Mouse (Mus musculus) MEL (cell line): ENCODE data around the gene Dnah17. TPM values are rescaled to one million over a fixed set of nuclear protein-coding genes. Genes with fewer than 3 reads are reported as not detected.

Experiments used
- DNase-seq: peaks from one replicate; pipeline ENCODE4 v3.0.0; 2011; ENCODE audit warnings: low read depth, low spot score
- H3K27ac ChIP-seq: 2 replicates; pipeline ENCODE4 v1.5.1; 2012; ENCODE audit warnings: low read depth, mild to moderate bottlenecking, control low read depth, low read length, moderate library complexity; ENCODE audit not compliant: control insufficient read depth
- H3K27me3 ChIP-seq, 2 experiments: fragments of 150-350 bp in 1 of 2; sonication (generic) in 1 of 2; 2 replicates each; pipeline ENCODE4 v1.6.1; 2012; ENCODE audit warnings: low read length in 2 of 2, mild to moderate bottlenecking in 2 of 2, improper control_type of control experiment in 1 of 2, moderate library complexity in 1 of 2; ENCODE audit not compliant: insufficient read depth in 2 of 2, control insufficient read depth in 1 of 2
- H3K36me3 ChIP-seq, 2 experiments: 2 replicates each; pipeline ENCODE4 v1.6.1; 2012 to 2014; ENCODE audit warnings: low read length in 2 of 2, improper control_type of control experiment in 1 of 2, inconsistent platforms in 1 of 2, mild to moderate bottlenecking in 1 of 2; ENCODE audit not compliant: insufficient read depth in 2 of 2, control insufficient read depth in 1 of 2
- H3K4me1 ChIP-seq, 2 experiments: fragments of 150-350 bp in 1 of 2; sonication (generic) in 1 of 2; 2 replicates each; pipeline ENCODE4 v1.6.1; 2012; ENCODE audit warnings: low read length in 2 of 2, improper control_type of control experiment in 1 of 2, mild to moderate bottlenecking in 1 of 2; ENCODE audit not compliant: insufficient read depth in 2 of 2, control insufficient read depth in 1 of 2
- H3K4me3 ChIP-seq, 2 experiments: fragments of 150-350 bp in 1 of 2; sonication (generic) in 1 of 2; 2 replicates each; pipeline ENCODE4 v1.5.1; 2012; ENCODE audit warnings: low read depth in 2 of 2, low read length in 2 of 2, mild to moderate bottlenecking in 2 of 2, moderate library complexity in 2 of 2, control low read depth in 1 of 2, improper control_type of control experiment in 1 of 2; ENCODE audit not compliant: control insufficient read depth in 1 of 2, insufficient read depth in 1 of 2
- H3K79me2 ChIP-seq: 2 replicates; pipeline ENCODE4 v1.6.1; 2012; ENCODE audit warnings: mild to moderate bottlenecking, low read length, moderate library complexity; ENCODE audit not compliant: control insufficient read depth, poor library complexity, insufficient read depth
- H3K9ac ChIP-seq: 2 replicates; pipeline ENCODE4 v1.6.1; 2012; ENCODE audit warnings: low read depth, mild to moderate bottlenecking, control low read depth, low read length, moderate library complexity; ENCODE audit not compliant: control insufficient read depth, poor library complexity, severe bottlenecking
- H3K9me3 ChIP-seq: fragments of 150-350 bp; sonication (generic); replicated peaks from 2 replicates; pipeline ENCODE4 v1.6.1; 2012; ENCODE audit warnings: mild to moderate bottlenecking, low read length, improper control_type of control experiment, moderate library complexity; ENCODE audit not compliant: insufficient read depth
- CHD1 ChIP-seq: IDR thresholded peaks from 2 replicates; pipeline ENCODE4 v1.6.1; 2012; ENCODE audit warnings: low read depth, mild to moderate bottlenecking, inconsistent platforms, low read length, improper control_type of control experiment
- CTCF ChIP-seq, 3 experiments: IDR thresholded peaks in 2 of 3; conservative IDR thresholded peaks in 1 of 3; 2 replicates each; pipeline ENCODE4 v1.5.1; 2011 to 2012; ENCODE audit warnings: low read length in 3 of 3, low read depth in 2 of 3, mild to moderate bottlenecking in 2 of 3, improper control_type of control experiment in 1 of 3, inconsistent platforms in 1 of 3, mixed read lengths in 1 of 3, moderate library complexity in 1 of 3; ENCODE audit not compliant: control insufficient read depth in 1 of 3, insufficient read depth in 1 of 3, poor library complexity in 1 of 3, severe bottlenecking in 1 of 3
- E2F4 ChIP-seq: IDR thresholded peaks from 2 replicates; pipeline ENCODE4 v1.6.1; 2011; ENCODE audit warnings: low read depth, low read length, improper control_type of control experiment, borderline replicate concordance
- ELF1 ChIP-seq: IDR thresholded peaks from 2 replicates; pipeline ENCODE4 v1.6.1; 2014; ENCODE audit warnings: low read depth, mild to moderate bottlenecking, inconsistent platforms, low read length, improper control_type of control experiment, moderate library complexity
- EP300 ChIP-seq, 2 experiments: IDR thresholded peaks; 2 replicates each; pipeline ENCODE4 v1.6.1; 2011; ENCODE audit warnings: improper control_type of control experiment in 2 of 2, low read length in 2 of 2, low read depth in 1 of 2, mild to moderate bottlenecking in 1 of 2
- ETS1 ChIP-seq: IDR thresholded peaks from 2 replicates; pipeline ENCODE4 v1.6.1; 2012; ENCODE audit warnings: low read depth, mild to moderate bottlenecking, inconsistent platforms, low read length, improper control_type of control experiment, moderate library complexity
- GATA1 ChIP-seq: IDR thresholded peaks from 2 replicates; pipeline ENCODE4 v1.6.1; 2011; ENCODE audit warnings: low read depth, low read length, improper control_type of control experiment
- HCFC1 ChIP-seq: IDR thresholded peaks from 2 replicates; pipeline ENCODE4 v1.6.1; 2012; ENCODE audit warnings: low read depth, mild to moderate bottlenecking, inconsistent platforms, low read length, improper control_type of control experiment, moderate library complexity
- JUND ChIP-seq: IDR thresholded peaks from 2 replicates; pipeline ENCODE4 v1.6.1; 2011; ENCODE audit warnings: low read depth, mild to moderate bottlenecking, improper control_type of control experiment, low read length
- KAT2A ChIP-seq: conservative IDR thresholded peaks from 2 replicates; pipeline ENCODE4 v1.6.1; 2012; ENCODE audit warnings: low read depth, low read length, improper control_type of control experiment, inconsistent platforms
- MAX ChIP-seq: IDR thresholded peaks from 2 replicates; pipeline ENCODE4 v1.6.1; 2011; ENCODE audit warnings: low read length, improper control_type of control experiment
- MXI1 ChIP-seq: IDR thresholded peaks from 2 replicates; pipeline ENCODE4 v1.6.1; 2011; ENCODE audit warnings: mild to moderate bottlenecking, low read depth, low read length, improper control_type of control experiment
- MYB ChIP-seq: IDR thresholded peaks from 2 replicates; pipeline ENCODE4 v1.6.1; 2011; ENCODE audit warnings: mild to moderate bottlenecking, low read depth, low read length, improper control_type of control experiment
- MYC ChIP-seq: IDR thresholded peaks from 2 replicates; pipeline ENCODE4 v1.6.1; 2011; ENCODE audit warnings: low read depth, mild to moderate bottlenecking, low read length, improper control_type of control experiment, moderate library complexity
- NELFE ChIP-seq: IDR thresholded peaks from 2 replicates; pipeline ENCODE4 v1.6.1; 2011; ENCODE audit warnings: low read depth, low read length, improper control_type of control experiment
- NRF1 ChIP-seq: IDR thresholded peaks from 2 replicates; pipeline ENCODE4 v1.6.1; 2014; ENCODE audit warnings: low read depth, mild to moderate bottlenecking, inconsistent platforms, low read length, improper control_type of control experiment, moderate library complexity; ENCODE audit not compliant: poor library complexity, insufficient read depth, severe bottlenecking
- POLR2A ChIP-seq, 2 experiments: IDR thresholded peaks; 2 replicates each; pipeline ENCODE4 v1.6.1; 2011 to 2012; ENCODE audit warnings: low read length in 2 of 2, mild to moderate bottlenecking in 2 of 2, control low read depth in 1 of 2, improper control_type of control experiment in 1 of 2, low read depth in 1 of 2, moderate library complexity in 1 of 2; ENCODE audit not compliant: control insufficient read depth in 1 of 2, insufficient read depth in 1 of 2, poor library complexity in 1 of 2
- POLR2AphosphoS2 ChIP-seq: IDR thresholded peaks from 2 replicates; pipeline ENCODE4 v1.6.1; 2011; ENCODE audit warnings: low read length, improper control_type of control experiment
- RAD21 ChIP-seq: IDR thresholded peaks from 2 replicates; pipeline ENCODE4 v1.6.1; 2011; ENCODE audit warnings: mild to moderate bottlenecking, low read depth, low read length, improper control_type of control experiment
- RCOR1 ChIP-seq: IDR thresholded peaks from 2 replicates; pipeline ENCODE4 v1.6.1; 2012; ENCODE audit warnings: low read depth, mild to moderate bottlenecking, inconsistent platforms, low read length, improper control_type of control experiment
- SIN3A ChIP-seq: IDR thresholded peaks from 2 replicates; pipeline ENCODE4 v1.6.1; 2012; ENCODE audit warnings: low read length, improper control_type of control experiment, inconsistent platforms
- TAL1 ChIP-seq: IDR thresholded peaks from 2 replicates; pipeline ENCODE4 v1.6.1; 2012; ENCODE audit warnings: mild to moderate bottlenecking, inconsistent platforms, low read length, moderate library complexity, mixed read lengths
- TBP ChIP-seq: IDR thresholded peaks from 2 replicates; pipeline ENCODE4 v1.8.0; 2011; ENCODE audit warnings: low read depth, low read length, improper control_type of control experiment
- TCF12 ChIP-seq: IDR thresholded peaks from 2 replicates; pipeline ENCODE4 v1.6.1; 2014; ENCODE audit warnings: low read depth, mild to moderate bottlenecking, inconsistent platforms, low read length, improper control_type of control experiment, moderate library complexity
- USF2 ChIP-seq, 2 experiments: IDR thresholded peaks; 2 replicates each; pipeline ENCODE4 v1.6.1; 2011 to 2012; ENCODE audit warnings: improper control_type of control experiment in 2 of 2, low read length in 2 of 2, borderline replicate concordance in 1 of 2, inconsistent platforms in 1 of 2, low read depth in 1 of 2, mild to moderate bottlenecking in 1 of 2; ENCODE audit not compliant: insufficient read depth in 1 of 2
- ZC3H11A ChIP-seq: IDR thresholded peaks from 2 replicates; pipeline ENCODE4 v1.6.1; 2012; ENCODE audit warnings: low read depth, mild to moderate bottlenecking, inconsistent platforms, low read length, improper control_type of control experiment
- ZKSCAN1 ChIP-seq: IDR thresholded peaks from 2 replicates; pipeline ENCODE4 v1.6.1; 2012; ENCODE audit warnings: low read depth, mild to moderate bottlenecking, inconsistent platforms, low read length, improper control_type of control experiment, moderate library complexity
- ZMIZ1 ChIP-seq: IDR thresholded peaks from 2 replicates; pipeline ENCODE4 v1.6.1; 2012; ENCODE audit warnings: low read depth, mild to moderate bottlenecking, inconsistent platforms, low read length, improper control_type of control experiment, moderate library complexity
- ZNF384 ChIP-seq: IDR thresholded peaks from 2 replicates; pipeline ENCODE4 v1.6.1; 2012; ENCODE audit warnings: low read depth, mild to moderate bottlenecking, inconsistent platforms, low read length, improper control_type of control experiment
- polyA plus RNA-seq, 2 experiments: library from polyadenylated mRNA; stranded (reverse) in 1 of 2; unstranded in 1 of 2; fragments of >175 nt in 1 of 2; fragments of >200 nt in 1 of 2; gene quantifications; 2 replicates each; pipeline versions ENCODE4 v1.2.1 to v1.2.4; 2012; ENCODE audit warnings: low replicate concordance in 2 of 2, low read depth in 1 of 2; ENCODE audit not compliant: insufficient read length in 2 of 2, insufficient read depth in 1 of 2, missing spikeins in 1 of 2
- total RNA-seq: library from RNA; depleted of rRNA; stranded (reverse); fragments of 300-350 nt; gene quantifications from 2 replicates; pipeline ENCODE4 v1.2.3, GENCODE M21; 2012

Dnah17 gene
- total and polyA plus RNA-seq, 3 experiments = 0.04 to 0.21 TPM; not detected in 1

DNA sequence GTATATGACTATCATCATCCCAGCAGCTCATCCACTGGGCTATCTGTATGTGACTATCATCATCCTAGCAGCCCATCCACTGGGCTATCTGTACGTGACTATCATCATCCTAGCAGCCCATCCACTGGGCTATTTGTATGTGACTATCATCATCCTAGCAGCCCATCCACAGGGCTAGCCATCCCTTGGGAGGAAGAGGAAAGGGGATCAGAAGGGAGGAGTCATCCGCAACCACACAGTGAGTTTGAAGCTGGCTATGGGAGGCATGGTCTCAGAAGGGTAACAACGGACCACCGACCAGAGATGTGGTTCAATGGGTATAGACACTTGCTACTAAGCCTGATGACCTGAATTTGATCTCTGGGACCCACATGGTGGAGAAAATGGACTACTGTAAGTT lies 14.7 kb upstream of the Dnah17 start:
- H3K4me3 ChIP-seq = no peak overlapping the region
- no peaks in the 10 kb centered on the region for H3K36me3 ChIP-seq
- no peak for DNase-seq
- H3K27me3 ChIP-seq = no peaks in the 10 kb centered on the region
- H3K9ac ChIP-seq = no peak overlapping the region
- H3K79me2 ChIP-seq = no peaks in the 10 kb centered on the region
- TF ChIP-seq ETS1 (no peak), MYC (no peak), CTCF (IDR thresholded peaks at IDR 0.05 in 2 of 3, conservative IDR thresholded peaks at IDR 0.05 in 1 of 3; ENCODE audit: control insufficient read depth in 1 of 3, insufficient read depth in 1 of 3, low read depth in 2 of 3, low read length in 3 of 3, poor library complexity in 1 of 3, severe bottlenecking in 1 of 3) (no peak)
- TF ChIP-seq, all 39 proteins: peak for 0
- Histone ChIP-seq H3K27ac (no peak overlapping the region), H3K4me1 (no peaks in the 10 kb centered on the region), H3K9me3 (no peaks in the 10 kb centered on the region)

DNA sequence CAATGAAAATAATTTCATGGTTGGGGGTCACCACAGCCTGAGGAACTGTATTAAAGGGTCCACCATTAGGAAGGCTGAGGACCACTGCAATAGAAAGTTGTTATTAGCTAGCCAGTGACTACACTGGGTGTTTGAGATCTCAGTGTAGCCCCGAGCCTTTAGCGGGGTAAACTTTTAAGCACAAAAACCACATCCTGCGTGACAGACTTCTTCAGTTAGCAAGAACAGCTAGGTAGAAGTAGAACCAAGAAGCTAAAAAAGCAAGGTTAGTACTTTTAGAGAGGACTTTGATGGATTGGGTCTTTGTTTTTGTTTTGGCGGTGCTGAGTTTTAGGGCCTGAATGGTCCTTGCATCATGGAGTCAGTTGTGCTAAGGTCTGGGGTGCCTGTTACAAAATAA lies 13.3 kb upstream of the Dnah17 start:
- no peak for DNase-seq

DNA sequence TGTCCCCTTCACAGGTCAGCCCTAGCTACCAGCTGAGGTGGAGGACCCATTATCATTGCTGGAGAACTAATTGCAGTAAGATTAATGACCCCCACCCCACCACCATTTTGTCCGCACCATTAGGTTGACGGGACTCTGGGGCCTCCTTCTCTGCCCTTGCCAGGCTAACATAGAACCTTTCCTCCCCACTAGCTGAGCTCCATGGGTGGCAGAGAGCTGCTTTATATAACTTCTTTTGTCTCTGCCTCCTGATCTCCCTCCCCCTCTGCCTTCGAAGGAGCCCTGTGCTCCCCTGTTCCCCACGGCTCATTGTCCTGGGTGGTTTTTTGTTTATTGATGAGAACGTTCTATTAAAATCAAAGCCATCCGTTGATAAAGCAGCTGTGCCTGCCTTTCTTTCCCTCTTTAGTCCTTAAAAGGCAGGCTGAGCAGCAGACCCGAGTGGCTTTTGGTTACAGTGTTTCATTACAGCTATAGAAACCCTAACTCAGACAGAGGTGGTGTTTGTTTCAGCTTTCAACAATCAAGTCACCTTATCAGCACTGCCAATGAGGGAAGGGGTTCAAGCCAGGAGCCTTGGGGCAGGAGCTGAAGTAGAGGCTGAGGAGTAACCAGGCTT lies 12.2 kb upstream of the Dnah17 start:
- H3K36me3 ChIP-seq = no peaks in the 10 kb centered on the region
- H3K4me3 ChIP-seq = no peak overlapping the region
- no peak for DNase-seq
- no peaks in the 10 kb centered on the region for H3K9me3 ChIP-seq
- H3K27ac ChIP-seq = no peak overlapping the region
- no peaks in the 10 kb centered on the region for H3K27me3 ChIP-seq
- H3K9ac ChIP-seq = no peak overlapping the region
- H3K79me2 ChIP-seq = no peaks in the 10 kb centered on the region
- H3K4me1 ChIP-seq = no peaks in the 10 kb centered on the region
- TF ChIP-seq ELF1 (no peak), RAD21 (no peak), EP300 (IDR thresholded peaks at IDR 0.05; ENCODE audit: low read depth in 1 of 2, low read length in 2 of 2) (no peak), GATA1 (no peak), TCF12 (no peak), KAT2A (no peak), POLR2AphosphoS2 (no peak), ZC3H11A (no peak), ZNF384 (no peak), HCFC1 (no peak), USF2 (IDR thresholded peaks at IDR 0.05; ENCODE audit: borderline replicate concordance in 1 of 2, insufficient read depth in 1 of 2, low read depth in 1 of 2, low read length in 2 of 2) (no peak), ZMIZ1 (no peak), JUND (no peak), RCOR1 (no peak), TAL1 (no peak), E2F4 (no peak)

More for the DNA sequence above, 13.3 kb upstream of the Dnah17 start:
- Histone ChIP-seq H3K27me3 (no peaks in the 10 kb centered on the region), H3K9ac (no peak overlapping the region), H3K27ac (no peak overlapping the region), H3K4me3 (no peak overlapping the region), H3K4me1 (no peaks in the 10 kb centered on the region), H3K79me2 (no peaks in the 10 kb centered on the region), H3K36me3 (no peaks in the 10 kb centered on the region), H3K9me3 (no peaks in the 10 kb centered on the region)
- TF ChIP-seq TBP (no peak), ZMIZ1 (no peak), E2F4 (no peak), MAX (no peak), SIN3A (no peak), MYC (no peak), KAT2A (no peak), RCOR1 (no peak), NRF1 (no peak), MYB (no peak), ZKSCAN1 (no peak), MXI1 (no peak), NELFE (no peak), ZC3H11A (no peak), CHD1 (no peak), GATA1 (no peak), USF2 (IDR thresholded peaks at IDR 0.05; ENCODE audit: borderline replicate concordance in 1 of 2, insufficient read depth in 1 of 2, low read depth in 1 of 2, low read length in 2 of 2) (no peak), POLR2A (IDR thresholded peaks at IDR 0.05; ENCODE audit: control insufficient read depth in 1 of 2, insufficient read depth in 1 of 2, low read depth in 1 of 2, low read length in 2 of 2, poor library complexity in 1 of 2) (no peak), TAL1 (no peak), HCFC1 (no peak)
